Mouse (Mus musculus): ENCODE data around the gene Apod. TPM values are rescaled to one million over a fixed set of nuclear protein-coding genes. Genes with fewer than 3 reads are reported as not detected.

Apod gene
- 0.81 TPM for polyA plus RNA-seq (2014; fragmentation: Illumina TruSeq; extraction: RNeasy Lipid Tissue Mini Kit (QIAGEN cat#74804); ENCODE audit: low read depth, low replicate concordance)

DNA sequence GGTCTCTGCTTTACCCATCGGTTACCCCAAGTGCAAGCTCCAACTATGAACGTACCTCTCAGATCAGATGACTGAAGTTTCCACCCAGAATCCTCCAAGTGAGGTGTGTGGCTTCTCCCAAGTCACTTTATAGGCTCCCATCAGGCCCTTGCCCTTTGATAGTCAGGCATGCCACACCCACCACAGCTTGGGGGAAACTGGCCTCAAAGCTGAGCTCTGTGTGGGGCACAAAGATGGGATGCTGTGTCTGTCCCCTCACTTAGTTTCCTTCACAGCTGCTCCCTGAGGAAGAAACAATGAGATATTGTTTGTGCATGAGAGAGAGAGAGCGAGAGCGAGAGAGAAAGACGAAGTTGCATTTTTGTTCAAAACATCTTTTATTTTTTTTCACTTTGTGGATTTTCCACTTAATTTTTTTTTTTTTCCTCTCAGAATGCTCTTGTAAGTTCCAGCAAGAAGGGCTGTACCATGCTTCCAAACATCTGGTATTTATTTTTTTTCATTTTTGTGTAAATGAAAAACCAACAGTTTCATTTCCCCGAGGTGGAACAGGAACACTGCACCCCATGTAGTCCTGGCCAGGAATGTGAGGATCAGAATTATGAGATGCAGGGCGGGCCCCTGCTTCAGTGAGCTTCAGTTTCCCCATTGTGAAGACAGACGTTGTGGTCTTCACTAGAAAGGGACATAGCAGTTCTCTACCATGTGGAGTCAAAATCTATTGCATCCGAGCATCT is at the start of gene Apod:
TSS of gene Apod (minus strand) at position 312 of the 737 bp plus-strand sequence.

DNA sequence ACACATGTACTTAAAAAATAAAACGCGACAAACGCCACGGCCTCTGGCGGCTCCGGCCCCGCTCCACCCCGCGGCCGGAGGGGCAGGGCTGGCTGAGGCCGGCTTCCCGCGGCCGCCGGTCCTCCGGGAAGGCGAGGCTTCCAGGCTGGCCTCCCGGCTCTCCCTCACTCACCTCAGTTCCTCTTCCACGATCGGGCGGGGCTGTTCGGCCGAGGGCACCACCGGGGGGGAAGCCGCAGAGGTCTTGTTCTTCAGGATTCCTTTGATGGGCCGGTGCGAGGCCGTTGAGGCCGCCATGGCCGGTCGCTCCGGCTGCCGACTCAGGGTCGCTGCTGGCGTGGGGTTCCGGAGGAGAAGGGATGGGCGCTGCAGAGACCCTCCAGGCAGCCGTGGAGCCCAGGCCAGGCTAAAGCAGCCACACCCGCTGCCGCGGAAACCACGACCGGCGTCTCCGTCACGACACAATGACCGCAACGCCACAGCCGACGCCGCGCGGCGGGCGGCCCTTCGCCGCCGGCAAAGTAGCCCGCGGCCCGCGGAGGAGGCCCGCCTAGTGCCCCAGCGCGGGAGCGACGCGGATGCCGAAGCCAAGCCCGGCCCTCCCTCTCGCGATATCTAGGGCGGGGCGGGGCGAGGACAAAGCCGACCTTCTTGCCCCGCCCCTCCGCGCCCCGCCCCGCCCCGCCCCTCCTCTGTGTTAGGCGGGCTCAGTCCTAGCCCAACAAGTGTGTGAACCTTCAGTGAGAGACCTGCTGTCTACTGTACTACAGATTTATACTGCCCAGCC is 39.7 kb downstream of the Apod start, which contains the start of gene Ppp1r2:
TSS of gene Ppp1r2 (minus strand) at position 604 of the 787 bp plus-strand sequence.

Other genes starting within 250 kb of the Apod start
- gene Xxylt1, start 233.4 kb downstream of the Apod start, polyA plus RNA-seq (2014; fragmentation: Illumina TruSeq; extraction: RNeasy Lipid Tissue Mini Kit (QIAGEN cat#74804); ENCODE audit: low read depth, low replicate concordance) = 2.0 TPM
- gene Acap2, start 113.6 kb downstream of the Apod start, polyA plus RNA-seq (2014; fragmentation: Illumina TruSeq; extraction: RNeasy Lipid Tissue Mini Kit (QIAGEN cat#74804); ENCODE audit: low read depth, low replicate concordance) = 15.2 TPM
- 309 TPM for gene Ppp1r2, start 39.5 kb downstream of the Apod start, polyA plus RNA-seq (2014; fragmentation: Illumina TruSeq; extraction: RNeasy Lipid Tissue Mini Kit (QIAGEN cat#74804); ENCODE audit: low read depth, low replicate concordance)
- 0.62 TPM for gene Bdh1, start 107.5 kb upstream of the Apod start, polyA plus RNA-seq (2014; fragmentation: Illumina TruSeq; extraction: RNeasy Lipid Tissue Mini Kit (QIAGEN cat#74804); ENCODE audit: low read depth, low replicate concordance)

Data from testis, adult 10 weeks (tissue).